Mouse (Mus musculus) ovary, postnatal 10 days (tissue): ENCODE measurements around the gene Rcc2.
A peak's percentile ranks its signal among the peaks of the same experiment; 100 is the strongest.

Experiments
- DNase-seq: peaks from one replicate; pipeline ENCODE4 v3.0.0; 2022; ENCODE audit warnings: low spot score

The Rcc2 gene

DNA sequence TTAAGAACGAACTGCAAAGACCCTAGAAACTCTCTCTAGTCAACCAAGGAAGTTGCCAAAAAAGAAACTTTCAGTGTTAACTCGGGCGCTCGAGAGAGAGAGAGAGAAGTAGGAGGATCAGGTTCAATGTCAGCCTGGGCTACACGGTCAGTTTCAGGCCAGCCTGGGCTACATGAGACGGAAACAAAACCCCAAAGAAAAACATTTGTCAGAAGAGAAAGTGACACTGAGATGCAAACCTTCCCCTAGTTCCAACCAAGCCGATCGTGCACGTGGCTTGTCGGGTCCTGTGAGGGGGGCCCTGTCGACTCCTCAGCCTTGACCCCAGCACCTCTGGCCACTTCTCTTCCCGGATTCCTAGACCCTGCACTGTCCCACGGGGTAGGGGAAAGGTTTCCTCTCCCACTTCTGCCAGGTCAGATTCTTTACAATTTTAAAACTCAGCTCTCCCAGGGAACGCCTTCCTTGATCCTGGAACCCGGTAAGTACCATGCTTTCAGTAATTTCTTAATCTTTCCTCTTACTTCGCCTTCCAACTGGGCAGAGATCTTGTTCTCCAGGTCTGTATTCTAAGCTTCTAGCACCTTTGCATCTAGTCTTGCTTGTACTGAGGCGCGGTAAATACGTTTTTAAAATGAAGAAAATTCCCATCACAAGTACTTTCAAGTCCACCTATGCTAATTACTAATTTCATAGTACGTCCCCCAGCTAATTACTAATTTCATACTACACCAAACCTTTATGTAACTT lies at the start of gene Rcc2:
TSS of gene Rcc2 (plus strand) at position 273 of the 750 bp plus-strand sequence.
- no peak for DNase-seq

DNA sequence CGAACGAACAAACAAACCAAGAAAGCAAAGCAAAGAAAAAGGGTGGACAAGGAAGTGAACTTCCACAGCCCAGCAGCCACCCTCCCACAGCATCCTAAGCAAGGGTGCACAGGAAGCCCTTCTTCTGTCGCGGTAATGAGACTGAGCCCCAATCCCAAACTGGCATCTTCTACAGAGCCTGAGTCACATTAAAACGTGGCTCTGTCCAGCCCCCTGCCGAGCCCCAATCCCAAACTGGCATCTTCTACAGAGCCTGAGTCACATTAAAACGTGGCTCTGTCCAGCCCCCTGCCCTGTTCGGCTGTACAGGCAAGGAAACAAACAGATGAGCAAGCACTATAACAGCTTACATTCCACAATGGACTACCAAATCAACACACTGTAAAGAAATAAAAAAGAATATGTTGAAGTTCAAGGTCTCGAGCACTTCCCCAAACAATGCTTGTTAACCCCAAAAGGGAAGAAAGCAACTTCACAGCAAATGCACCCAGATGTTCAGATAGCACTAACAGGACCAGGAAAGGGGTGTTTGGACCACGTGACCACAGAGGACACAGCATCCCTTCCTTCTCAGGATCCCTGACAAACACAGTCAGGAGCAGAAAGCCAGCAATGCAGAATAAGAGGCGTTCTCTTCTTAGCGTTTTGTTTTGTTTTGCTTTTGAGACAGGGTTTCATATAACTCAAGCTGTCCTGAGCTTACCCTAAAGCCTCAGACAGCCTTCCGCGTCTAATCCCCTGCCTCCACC lies 46.3 kb upstream of the Rcc2 start:
- DNase-seq: no peak

DNA sequence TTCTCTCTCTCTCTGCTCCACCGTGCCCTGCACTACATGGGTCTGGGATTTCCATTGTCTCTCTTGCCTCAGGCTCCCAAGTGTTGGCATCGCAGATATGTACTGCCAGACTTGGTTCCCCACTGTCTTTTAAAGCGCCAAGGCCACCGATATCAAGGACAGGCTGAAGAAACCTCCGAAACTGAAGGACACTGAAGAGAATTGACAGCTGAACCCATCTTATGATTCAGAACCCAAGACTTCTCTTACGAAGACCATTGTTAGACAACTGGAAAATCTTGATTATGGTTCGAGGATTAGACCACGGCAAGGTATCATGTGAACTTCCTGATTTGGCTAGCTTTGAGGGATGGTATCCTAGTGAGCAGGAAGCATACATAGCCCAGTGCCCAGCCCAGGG lies 45.5 kb upstream of the Rcc2 start:
- DNase-seq: no peak

DNA sequence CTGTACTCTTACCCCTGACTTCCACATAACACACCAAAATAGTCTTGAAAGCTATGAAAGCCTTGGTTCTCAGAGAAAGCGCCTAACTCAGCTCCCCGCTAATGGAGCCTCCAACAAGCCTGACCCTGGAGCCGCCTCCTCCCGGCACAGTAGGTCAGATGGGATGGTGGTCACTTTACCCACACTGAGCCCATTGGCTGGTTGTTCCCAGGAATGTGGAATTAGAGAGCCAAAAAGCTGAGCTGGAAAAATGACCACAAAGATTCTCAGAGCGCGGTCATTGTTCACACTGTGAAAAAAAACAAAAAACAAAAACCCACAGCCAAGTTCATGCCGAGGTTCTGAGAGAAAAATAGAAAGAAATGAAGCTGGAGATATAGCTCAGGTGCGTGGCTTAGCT lies 43.8 kb upstream of the Rcc2 start:
- DNase-seq: no peak

DNA sequence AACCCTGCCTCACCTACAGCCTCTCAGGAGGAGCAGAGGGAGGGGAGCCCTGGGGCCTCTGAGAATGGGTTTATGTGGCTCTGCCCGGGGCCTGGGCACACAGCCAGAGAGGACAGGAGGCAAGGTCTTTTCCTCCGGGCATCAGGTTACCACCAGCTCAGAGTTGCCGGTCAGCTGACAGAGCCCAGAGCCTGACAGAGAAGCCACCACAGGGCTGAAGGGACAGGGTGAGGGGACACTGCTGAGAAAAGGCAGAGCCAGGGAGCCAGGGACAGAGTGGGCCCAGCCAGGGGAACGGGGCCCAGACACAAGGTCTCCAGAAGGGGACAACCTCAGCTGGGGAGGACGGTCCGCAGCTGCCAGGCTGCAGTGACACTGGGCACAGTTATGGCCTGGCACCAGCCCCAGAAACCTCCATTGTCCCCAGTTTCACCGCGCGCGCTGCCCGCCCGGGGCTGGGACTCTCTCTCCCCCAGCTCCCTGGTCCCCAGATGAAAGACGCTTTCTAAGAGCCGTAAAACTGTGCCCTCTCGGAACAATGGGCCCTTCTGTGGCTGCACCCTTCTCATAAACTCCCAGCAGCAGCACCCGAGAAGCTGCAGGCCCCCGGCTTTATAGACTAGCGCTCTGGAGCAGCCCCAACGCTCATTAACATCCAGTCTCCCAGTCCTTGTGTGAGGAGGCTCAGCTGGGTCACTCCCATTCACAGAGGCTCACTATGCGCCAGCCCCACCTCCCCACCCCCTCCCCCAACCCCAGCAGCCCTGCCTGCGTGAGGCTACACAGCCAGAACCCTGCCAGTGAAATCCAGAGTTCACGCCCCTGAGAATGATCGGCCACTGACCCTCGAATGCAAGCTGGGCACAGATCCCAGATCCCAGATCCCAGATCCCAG lies 42.4 kb upstream of the Rcc2 start:
- DNase-seq: peak; percentile 37

DNA sequence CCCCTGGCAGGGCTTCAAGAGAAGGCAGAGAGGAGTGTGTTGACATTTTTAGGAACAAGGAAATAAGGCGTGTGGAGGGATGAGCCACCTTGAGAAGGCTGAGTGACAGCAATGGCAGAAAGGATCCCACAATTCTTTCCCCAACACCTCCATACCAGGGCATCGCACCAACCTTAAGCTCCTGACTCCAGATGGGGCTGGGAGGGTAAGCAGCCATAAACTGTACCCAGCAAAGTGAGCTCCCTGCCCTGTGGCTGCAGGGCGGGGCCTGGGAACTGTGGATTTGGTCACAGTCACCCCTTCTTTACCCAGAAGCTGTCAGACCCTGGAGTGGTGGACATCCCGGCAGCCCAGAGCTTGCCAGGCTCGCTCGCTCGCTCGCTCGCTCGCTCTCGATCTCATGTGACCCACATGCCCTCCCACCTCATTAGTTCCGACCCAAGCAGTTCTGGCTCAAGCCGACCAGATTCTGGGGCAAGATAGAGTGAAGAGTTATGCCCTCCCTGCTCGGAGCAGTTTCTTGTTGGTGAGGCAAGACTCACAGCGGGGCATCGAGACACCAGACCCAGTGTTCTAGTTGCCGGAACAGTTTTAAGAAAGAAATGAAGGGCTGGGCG lies 38.8 kb upstream of the Rcc2 start:
- no peak for DNase-seq

DNA sequence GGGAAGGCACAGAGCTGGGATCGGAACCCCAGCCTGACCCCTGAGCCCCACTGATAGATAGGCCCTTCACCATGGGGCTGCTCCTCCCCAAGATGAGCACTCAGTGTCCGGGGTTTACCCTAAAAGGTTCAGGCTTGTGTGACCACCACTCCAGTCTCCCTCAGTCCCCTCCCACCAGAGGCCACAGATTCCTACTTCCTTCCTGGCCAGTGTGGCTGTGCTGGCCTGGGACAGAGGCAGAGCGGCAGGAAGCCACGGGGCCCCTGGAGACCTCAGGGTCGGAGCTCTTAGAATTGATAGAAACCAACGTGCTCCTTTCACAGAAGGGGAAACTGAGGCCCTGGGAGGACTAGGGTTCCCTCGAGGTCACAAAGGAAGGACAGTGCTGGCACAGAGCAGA lies 37.9 kb upstream of the Rcc2 start:
- DNase-seq: no peak

DNA sequence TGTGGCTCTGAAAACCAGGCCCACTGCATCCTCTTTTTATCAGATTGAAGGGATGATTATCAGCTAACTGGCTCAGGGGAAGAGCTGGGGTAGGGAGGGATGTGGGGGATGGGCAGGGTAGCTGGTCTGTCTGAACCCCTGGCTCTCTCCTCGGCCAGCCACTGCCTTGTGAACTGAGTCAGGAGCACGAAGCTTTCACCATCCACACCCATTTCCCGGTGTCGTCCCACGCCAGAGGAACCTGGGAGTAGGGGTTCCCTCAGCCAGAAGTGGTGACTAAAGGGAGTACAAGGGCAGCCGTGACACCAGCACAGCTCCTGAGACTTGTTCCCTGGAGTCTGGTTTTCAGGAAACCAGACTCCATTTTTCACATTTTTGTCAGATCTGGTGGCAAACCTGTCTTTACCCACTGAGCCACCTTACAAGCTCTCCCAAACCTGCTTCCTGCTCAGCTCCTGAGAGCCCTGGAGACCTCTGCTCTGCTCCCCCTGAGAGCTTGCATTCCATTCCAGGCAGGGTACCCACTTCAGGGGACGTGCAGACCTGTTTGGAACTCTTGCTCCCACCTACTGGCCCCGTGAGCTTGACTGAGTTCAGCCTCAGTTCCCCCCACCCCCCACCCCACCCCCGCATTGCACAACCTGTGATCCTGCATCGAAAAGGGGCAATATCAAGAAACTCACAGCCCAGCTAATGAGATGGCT lies 37.3 kb upstream of the Rcc2 start:
- no peak for DNase-seq

DNA sequence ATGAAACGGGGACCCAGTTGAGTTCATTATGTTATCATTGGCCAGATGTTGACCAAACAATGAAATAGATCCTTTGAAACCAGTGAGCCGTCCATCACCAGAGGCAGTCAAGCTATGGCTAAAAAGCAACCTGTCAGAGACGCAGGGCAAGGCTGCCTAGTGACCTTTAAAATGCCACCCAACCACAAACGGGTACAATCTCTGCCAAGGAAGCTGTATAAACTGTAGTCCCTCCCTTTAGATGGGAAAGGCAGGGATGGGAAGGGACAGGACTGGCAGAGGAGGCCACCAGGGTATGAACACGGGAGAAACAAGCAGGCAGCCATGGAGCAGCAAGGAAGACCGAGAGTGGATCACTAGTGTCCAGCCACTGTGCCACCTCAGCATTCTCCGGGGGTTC lies 35.3 kb upstream of the Rcc2 start:
- no peak for DNase-seq

DNA sequence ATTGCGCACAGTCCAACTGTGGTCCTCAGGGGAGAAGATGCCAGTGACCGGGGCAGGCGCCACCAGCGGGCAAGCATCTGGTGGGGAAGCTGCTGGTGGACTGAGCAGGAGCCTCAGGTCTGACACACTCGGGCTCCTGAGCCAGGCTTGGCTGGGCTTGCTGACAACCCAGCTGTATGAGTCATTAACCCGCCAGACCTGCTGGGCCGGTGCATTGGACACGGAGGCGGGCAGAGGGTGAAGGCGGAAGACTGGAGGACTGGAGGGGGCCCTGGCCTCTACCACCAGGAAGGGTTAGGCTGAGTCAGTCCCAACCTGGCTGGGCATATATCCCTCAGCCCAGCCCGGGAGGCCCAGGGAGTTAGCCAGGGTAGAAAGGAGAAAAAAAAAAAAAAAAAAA lies 34.6 kb upstream of the Rcc2 start, which contains the start of gene Arhgef10l:
TSS of gene Arhgef10l (minus strand) at position 253 of the 400 bp plus-strand sequence.
- DNase-seq: no peak

DNA sequence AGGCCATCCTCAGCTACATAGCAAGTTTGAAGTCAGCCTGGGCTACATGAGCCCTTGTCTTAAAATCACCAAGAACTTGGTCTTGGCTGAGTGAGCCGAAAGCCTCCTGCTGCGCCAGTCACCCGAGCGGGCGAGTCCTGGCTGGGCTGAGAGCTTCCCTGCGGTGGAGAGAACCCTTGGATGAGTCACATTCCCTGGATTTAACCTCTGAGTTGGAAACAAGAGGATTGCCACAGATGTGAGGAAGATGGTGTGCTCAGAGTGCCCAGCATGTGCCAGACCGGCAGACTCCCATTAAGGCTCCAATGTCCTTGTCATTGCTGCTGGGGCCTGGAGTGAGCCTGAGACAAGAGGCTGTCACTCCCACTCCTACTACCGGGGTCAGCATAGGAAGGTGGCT lies 32.5 kb upstream of the Rcc2 start:
- no peak for DNase-seq

DNA sequence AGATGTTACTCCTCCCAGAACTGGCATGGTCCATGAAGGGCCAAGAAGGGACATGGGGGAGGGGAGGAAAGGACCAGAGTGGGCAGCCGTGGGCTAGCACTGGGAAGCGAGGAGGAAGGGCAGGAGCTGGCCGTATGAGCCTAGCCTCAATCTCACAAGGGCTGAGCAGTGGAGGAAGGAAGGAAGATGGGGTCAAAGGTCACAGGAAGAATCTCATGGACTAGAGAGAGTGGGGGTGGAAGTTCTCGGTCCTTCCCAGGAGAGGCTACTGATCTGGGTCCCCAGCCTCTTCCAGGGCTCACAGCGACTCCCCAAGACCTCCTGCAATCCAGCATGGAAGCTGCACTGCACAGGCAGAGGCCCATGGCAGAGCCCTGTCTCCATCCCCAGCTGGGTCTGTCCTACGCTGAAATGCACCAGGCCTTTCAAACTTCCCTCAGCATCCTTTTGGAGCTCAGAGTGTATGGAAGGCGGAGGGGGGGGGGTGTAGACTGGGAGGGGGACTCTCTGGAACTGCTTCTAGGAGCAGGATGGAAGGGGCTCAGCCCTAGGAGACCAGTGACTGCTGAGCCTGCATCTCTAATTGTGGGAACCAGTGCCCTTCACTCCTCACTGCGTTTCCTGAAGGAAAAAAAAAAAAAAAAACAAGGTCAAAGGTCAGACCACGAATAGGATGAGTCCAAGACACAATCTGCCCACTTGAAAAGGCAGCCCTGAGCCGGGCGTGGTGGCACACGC lies 26.6 kb upstream of the Rcc2 start:
- no peak for DNase-seq

DNA sequence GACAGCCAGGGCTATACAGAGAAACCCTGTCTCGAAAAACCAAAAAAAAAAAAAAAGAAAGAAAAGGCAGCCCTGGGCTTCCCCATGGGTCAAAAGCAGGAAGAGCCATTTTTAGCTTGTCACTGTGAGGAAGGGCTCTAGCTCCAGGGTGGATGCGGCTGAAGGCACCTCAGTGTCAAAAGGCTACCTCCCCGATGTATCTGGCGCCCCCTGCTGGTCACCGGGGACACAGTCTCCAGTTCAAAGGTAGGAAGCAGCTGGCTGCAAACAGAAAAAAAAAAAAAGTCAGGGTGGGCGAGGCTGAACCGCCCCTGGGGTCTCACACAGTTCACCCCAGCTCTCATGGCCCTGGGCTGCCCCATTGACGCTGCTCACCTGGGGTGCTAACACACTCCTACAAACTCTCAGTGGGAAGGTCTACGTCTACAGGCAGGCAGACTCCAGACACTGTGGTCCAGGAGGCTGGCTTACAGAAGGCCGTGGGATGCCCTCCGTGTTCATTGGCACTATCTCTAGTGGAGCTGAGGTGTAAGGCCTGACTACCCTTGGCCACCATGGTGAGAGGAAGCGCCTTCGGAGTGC lies 25.9 kb upstream of the Rcc2 start:
- peak; percentile 76 for DNase-seq

DNA sequence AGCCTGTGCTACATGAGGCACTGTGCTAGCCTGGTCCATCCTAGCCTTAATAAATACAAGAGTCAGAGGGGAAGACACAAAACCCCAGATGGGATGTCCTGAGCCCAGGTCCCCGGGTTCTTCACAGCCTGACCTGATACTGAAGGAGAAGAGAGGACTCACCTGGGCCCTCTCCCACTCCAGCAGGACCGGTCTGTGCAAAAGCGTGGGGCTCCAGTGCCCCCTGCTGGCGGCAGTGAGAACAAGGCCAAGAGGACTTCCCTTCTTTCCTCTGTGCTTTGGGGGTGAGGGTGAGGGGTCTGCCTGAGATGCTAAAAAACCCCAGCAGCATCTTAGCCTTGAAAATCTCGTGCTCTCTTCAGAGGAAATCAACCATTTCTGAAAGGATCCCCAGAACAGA lies 21.3 kb upstream of the Rcc2 start:
- no peak for DNase-seq

DNA sequence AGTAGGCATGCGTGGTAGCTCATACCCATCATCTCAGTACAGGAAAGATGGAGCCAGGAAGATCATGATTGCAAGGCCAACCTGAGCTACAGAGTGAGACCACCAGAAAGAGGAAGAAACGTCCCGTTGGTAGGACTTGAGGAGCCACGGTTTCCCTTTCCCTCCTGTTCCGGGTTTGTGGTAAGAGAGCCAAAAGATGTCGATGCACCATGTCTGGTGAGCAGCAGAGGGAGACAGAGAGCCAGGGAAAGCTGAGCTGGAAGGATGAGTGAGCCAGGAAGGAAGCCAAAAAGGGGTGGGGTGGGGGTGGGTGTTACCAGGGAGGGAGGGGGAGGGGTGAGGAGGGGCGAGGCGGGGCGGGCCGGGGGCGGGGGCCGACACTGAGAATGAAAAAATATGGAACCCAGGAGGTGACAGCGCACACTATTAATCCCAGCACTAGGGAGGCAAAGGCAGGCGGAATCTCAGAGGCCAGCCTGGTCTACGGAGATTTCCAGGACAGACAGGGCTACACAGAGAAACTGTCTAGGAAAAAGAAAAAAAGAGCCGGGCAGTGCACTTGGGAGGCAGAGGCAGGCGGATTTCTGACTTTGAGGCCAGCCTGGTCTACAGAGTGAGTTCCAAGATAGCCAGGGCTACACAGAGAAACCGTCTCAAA lies 20.5 kb upstream of the Rcc2 start:
- DNase-seq: no peak

DNA sequence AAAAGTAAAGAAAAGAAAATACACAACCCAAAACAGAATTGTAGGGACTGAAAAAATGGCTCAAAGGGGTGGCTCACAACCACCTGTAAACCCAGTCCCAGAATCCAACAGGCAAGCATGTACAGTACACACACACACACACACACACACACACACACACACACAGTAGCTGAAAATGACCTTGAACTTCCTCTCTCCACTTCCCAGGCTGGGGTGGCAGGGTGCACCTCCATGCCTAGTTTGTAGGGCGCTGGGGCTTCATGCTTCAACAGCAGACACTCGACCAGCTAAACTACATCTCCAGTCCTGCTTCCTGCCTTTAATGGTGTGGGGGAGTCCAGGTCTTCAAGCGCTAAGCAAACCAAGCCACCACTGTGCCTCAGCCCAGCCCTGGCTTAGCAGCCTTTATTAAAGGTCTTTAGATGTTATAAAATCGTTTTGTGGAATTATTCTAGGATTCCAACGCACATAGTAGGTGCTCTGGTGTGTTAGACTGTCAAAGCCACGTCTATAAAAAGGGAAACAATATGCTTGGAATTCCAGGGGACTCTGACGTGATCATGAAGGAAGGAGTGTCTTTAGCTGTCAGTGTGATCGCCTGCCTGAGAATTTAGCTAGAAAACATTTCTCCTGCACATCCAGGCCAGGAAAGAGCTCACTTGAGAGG lies 19.5 kb upstream of the Rcc2 start:
- no peak for DNase-seq

DNA sequence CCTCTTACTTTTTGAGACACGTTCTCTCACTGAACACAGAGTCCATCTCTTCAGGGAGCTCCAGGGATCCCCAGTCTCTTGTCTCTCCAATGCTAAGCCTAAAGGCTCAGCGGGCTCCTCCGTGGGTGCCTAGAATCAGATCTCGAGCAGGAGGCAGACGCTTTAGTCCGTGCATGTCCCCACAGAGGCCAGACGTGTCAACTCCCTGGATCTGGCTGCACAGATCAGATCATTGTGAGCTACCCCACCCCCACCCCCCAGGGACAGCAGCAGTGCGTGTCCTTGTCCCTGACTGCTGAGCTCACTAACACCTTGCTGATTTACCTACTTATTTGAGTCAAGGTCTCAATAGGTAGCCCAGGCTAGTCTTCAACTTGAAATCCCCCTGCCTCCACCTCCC lies 16.7 kb upstream of the Rcc2 start:
- DNase-seq: no peak

DNA sequence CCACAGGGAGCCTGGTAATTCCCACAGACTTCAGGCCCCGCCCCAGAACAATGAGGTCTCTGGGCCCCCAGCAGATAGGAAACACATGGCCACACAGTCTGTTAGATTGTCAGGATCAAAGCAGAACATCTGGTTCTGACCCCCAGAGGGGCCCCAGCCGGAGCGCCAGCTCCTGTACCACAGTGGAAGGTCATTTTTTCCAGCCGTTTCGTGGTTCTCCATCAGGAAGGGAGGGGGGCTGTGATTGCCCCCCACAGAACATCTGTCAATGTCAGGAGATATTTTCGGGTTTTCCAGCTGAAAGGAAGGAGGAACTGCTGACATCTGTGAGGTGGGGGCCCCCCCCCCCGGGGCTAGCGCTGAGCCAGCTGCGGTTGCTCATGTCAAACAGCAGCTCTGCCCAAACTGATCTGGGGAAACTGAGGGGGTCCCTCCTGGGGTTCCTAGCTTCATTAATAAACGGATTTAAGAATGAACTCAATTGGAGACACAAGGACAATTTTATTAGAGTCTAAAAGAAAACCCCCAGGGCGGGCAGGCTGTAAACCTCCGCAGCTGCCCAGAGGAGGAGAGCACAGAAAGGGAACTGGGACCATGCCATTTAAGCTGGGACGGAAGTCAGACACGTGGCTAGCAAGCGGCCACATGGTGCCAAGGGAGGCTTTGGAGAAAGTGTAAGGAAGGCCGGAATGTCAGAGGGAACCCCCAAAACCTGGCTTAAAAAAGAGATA lies 16.0 kb upstream of the Rcc2 start:
- no peak for DNase-seq

DNA sequence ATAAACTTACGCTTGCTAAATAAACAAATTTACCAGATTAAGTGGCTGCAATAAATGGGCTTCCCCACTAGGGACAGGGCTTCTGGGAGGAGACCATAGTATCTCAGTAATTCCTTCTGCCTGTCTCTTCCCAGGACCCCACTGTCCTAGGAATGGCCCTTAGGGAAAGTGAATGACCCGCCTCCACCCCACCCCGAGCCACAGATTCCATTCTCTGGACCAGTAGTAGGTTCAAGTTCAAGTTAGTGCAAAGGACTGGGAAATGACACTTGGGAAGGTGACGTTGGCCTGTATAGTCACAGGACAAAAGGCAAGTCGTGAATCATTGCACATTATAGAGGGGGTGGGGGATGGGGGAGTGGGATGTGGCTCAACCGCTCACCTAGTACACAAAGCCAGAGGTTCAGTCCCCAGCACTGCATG lies 15.4 kb upstream of the Rcc2 start:
- no peak for DNase-seq
